ENCODE assay signal across 7 mouse cellular contexts in genomic region chr16:85148615-85149508, GRCm38 (mm10). TPM values are rescaled to one million over a fixed set of nuclear protein-coding genes. Genes with fewer than 3 reads are reported as not detected.
DNase-seq lines count a peak whose midpoint lies in the region; ATAC-seq lines count a peak whose summit lies in the region.

No protein-coding gene starts in this region.

- H3K9ac ChIP-seq in kidney, embryonic 15.5 days = no peak overlapping the region

- WGBS in kidney, embryonic 15.5 days = 55% methylated on average over 9 of the region's 9 CpGs

- no peaks in the 10 kb centered on the region for H3K9me3 ChIP-seq in kidney, embryonic 15.5 days (replicated peaks)

- peak; percentile 61 for ATAC-seq in granulocyte monocyte progenitor cell, adult 5-6 weeks (replicated peaks; ENCODE audit: poor library complexity, severe bottlenecking)
- ATAC-seq in kidney, embryonic 15.5 days (replicated peaks; ENCODE audit: low FRiP score) = peak; percentile 55
- ATAC-seq in megakaryocyte progenitor cell, adult 5-6 weeks (replicated peaks; ENCODE audit: poor library complexity) = peak; percentile 63
- no peak for ATAC-seq in CD4-positive, CD25-positive, alpha-beta regulatory T cell, adult 4 months

- H3K4me3 ChIP-seq in kidney, embryonic 15.5 days (replicated peaks) = no peak overlapping the region

- H3K27ac ChIP-seq in kidney, embryonic 15.5 days = peak overlapping the region; percentile 77

- no peaks in the 10 kb centered on the region for H3K27me3 ChIP-seq in kidney, embryonic 15.5 days

- no peak overlapping the region for H3K4me2 ChIP-seq in kidney, embryonic 15.5 days

- peaks cover 74% of the 10 kb centered on the region for H3K4me1 ChIP-seq in kidney, embryonic 15.5 days

- peak; percentile 5 to 7 for DNase-seq in B cell, adult 2 months
- peak; percentile 64 for DNase-seq in MN1 (ENCODE audit: low spot score)
- DNase-seq in ovary, adult 18-20 months (ENCODE audit: low spot score) = no peak

- no peaks in the 10 kb centered on the region for H3K36me3 ChIP-seq in kidney, embryonic 15.5 days

RNA-seq across cellular contexts. Expression of gene App, which starts 24.7 kb away (rescaled TPM):
- 47.2 and 63.2 TPM in 2 replicates for total RNA-seq in granulocyte monocyte progenitor cell, adult 5-6 weeks (2014; fragmentation: Nextera tagmentation)
- total RNA-seq in granulocyte monocyte progenitor cell, adult 5-6 weeks (2017) = 119 and 121 TPM in 2 replicates
- 269 and 292 TPM in 2 replicates for polyA plus RNA-seq in kidney, embryonic 15.5 days (2015; fragmentation: Nextera tagmentation; extraction: Ambion mirVana)
- total RNA-seq in megakaryocyte progenitor cell, adult 5-6 weeks (2015) = 109 and 111 TPM in 2 replicates
- total RNA-seq in megakaryocyte progenitor cell, adult 5-6 weeks (2017) = 114 and 137 TPM in 2 replicates
- under 1 TPM; 0.20 to 0.30 TPM for polyA plus RNA-seq in CD4-positive, CD25-positive, alpha-beta regulatory T cell, adult 4 months (2017; shearing (Covaris generic))
